Mouse (Mus musculus) naive thymus-derived CD4-positive, alpha-beta T cell, adult 2 months (primary cell): ENCODE results near the gene Adam19.
"Not testable (repeated sequence)": the region's sequence is repeated elsewhere in the genome, so short reads cannot be mapped to it uniquely, and the experiment has no call there.

Experiments used
- DNase-seq: peaks from one replicate; pipeline ENCODE4 v3.0.0-alpha.2; 2011; ENCODE audit warnings: low read depth

Gene Adam19

DNA sequence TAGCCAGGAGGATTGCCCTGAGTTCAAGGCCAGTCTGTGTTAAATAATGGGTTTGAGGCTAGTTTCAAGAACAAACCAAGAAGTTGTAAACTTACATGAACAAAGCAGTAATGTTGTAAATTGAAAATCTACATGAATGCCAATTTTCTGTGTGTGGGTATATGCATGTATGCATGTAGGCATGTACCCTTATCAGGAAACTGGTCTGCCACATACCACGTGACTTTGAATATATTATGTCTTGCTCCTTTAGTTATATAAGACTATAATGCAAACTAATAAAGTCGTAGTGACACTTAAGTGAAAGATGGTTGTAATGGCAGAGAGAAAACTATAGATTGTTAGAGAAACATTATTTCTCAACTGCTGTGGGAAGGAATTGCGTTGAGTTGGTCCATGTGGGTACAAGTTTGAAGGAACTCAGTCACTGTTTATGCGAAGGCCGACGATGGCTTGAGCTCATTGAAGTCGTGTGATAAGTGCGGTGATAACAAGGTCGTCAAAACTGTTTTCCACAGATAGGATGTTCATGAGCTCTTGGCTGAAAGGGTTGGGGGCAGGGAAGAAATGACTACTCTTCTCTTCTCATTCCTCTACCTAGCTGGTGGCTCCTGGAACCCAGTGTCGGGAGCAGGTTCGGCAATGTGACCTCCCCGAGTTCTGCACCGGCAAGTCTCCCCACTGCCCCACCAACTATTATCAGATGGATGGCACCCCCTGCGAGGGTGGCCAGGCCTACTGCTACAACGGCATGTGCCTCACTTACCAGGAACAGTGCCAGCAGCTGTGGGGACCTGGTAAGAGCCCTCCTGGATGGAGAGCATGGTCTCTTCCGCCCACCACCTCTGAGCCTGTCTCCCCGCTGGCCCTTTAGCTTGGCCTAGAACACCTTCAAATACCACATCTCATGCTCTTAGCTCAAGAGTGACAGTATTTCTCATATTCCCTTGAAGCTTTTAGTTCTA, 75.5 kb downstream of the Adam19 start:
- DNase-seq, result no peak

DNA sequence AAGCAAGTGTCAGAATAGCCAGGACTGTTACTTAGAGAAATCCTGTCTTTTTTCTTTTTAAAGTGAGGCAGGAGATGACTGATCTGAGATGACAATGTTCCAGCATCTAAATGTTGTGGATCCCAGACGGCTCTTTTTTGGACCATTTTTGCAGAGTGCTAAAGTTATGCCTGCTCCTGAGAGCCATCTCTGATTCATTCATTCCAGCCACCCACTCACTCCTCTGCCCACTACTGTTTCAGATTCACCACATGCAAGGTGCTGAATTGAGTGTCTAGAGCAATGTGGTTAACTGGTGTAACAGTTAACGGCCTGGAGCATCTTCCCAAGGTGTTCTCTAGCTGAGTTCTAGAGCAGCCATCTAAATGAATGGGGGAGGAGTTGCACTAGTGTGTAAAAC, 79.1 kb downstream of the Adam19 start:
- no peak for DNase-seq

DNA sequence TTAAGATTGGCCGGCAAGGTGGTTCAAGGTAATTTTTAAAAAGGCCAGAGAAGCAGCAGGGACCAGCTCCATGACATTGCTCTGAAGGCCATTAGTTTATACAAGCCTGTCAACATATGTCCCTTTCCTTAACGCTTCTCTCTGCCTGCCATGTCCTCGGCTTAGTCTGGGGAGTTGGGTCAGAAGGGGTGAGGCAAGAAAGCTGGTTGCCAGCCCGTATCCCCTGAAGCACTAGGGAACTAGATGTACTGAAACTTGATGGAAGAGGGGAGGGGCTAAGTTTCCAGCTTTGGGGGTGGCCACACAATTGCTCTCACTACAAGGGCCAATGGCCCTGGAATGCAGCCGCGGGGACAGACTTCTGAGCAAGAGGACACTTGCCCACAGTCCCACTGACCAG, 87.5 kb downstream of the Adam19 start:
- no peak for DNase-seq

DNA sequence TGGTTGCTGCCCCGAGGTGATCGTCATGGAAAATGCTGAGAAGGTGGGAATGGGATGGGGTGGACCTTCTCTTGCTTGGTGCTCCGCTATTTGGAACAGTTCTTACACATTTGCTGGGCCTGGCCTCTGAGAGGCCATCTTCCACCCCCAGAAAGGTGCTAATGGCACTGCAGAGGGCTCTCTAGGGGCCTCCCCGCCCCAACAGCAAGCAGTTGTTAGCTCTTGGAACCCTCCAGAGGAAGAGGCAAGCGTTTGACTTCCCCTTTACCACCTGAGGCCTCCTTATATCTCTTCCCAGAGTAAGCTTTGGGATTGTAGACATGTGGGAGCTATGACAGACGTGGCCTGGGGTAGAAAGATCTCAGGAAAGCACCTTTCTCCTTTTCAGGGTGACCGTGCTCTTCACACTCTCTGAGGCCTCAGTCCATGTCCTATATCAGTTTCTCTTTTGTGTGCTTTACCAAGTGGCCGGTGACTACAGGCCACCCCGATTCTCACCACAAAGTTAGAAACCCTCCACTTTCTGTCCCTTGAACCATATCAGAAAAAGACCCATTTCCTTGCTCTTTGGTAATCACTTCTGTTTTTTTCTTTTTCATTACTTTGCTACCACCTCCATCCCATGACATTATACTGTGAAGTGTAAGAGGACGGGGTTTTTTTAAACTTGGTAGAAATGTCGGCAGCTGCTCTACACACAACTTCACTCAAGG, 89.5 kb downstream of the Adam19 start:
- no peak for DNase-seq

DNA sequence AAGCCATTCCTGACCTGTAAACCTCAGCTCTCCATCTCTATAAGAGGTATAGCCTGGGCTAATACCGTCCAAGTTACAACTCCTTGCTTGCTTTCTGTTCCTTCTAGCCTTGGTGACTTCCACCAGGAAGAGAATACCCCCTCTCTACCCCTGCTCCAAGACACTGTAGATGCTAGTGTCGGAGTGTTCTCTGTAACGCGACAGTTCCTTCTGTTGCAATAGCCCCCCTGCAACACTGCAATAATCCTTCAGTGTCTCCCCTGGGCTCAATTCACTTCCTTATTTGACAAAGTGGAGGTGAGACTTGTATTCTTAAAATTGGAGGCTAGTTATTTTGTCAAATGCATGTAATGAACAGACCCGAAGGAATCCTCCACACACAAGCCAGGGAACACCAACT, 90.8 kb downstream of the Adam19 start:
- no peak for DNase-seq

DNA sequence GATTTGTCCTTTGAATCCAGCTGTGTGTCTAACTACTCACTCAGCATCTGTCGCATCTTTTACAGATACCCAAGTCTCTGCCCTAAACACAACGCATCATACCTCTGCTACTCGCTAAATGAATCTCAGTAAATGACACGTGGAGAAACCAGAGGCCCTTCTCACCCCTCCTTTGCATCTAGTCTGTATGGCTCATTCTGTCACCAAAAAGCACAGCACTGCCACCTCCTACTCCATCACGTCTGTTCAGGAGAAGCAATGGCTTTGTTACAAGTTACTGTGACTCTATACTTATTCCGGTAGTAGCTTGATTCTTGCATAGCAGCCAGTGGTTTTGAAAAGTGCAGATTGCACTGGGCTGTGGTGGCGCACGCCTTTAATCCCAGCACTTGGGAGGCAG, 101.2 kb downstream of the Adam19 start:
- DNase-seq, result no peak

DNA sequence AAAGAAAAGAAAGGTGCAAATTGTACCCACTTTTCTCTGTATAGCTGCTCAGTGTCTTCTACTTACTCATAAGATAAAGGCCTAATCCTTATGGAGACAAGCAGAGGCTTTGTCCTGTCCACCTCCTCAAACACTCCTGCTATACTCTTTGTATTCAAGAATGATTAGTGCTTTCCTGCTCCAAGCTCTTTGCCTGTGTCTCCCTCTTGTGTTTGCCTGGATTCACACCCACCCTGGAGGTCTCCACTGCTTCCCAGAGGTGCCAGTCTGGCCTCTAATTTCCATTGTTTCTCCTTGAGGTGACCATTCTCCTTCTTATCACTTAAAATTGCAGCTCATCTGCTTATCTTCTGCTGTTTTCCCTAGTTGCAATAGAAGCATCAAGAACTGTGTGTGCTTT, 101.7 kb downstream of the Adam19 start:
- DNase-seq, result no peak

DNA sequence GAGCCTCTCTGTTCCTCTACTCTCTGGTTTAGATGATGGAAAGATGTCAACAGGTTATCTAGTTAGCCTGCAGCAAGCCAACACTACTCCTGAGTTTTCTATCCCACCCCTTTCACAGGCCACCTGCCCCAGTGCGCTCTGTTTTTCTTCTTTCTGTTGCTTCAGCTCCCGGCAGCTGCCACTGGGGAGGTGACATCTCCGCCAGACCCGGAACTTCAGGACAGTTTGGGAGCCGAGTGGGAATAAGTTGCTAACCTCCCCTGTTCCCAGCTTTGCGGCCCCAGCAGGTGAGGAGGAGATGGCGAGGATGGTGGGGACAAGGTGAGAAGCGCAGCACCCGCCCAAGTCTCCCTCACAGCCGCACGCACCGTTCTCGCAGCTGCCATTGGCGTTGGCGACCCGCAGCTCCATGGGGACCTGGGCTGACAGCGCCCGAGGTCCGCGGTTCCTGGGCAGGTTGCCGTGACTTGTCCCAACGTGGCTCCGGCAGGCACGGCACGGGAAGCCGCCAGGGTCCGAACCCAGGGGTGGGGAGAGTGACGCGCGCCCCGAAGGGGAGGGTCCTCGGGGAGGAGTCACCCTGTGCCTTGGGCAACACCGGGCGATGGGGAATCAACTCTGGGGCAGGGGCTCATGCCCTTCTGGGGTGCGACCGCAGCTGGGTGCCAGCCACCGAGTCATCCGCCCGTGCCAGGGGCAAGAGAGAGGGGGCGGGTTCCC, 110.2 kb downstream of the Adam19 start, which contains the start of gene Nipal4:
TSS of gene Nipal4 (minus strand) at position 643 of the 720 bp plus-strand sequence.
- DNase-seq, result no peak

DNA sequence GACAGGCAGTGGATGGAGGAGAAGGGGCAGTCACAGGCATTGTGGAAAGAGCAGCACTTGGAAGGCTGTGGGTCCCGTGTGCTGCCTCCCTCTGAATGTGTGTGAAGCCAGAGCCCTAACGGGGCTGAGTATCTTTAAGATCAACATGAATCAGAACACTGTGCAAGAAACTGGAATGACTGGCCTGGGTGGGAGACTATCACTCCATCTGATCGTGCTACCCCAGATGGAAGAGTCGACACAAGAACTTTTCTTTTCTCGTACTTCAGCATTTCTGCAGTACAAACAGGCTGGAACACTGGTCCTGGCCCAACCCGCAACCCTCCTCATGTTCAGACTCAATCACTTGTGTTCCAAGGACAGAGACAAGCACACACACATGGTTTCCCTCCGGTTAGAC, 112.7 kb downstream of the Adam19 start:
- no peak for DNase-seq

DNA sequence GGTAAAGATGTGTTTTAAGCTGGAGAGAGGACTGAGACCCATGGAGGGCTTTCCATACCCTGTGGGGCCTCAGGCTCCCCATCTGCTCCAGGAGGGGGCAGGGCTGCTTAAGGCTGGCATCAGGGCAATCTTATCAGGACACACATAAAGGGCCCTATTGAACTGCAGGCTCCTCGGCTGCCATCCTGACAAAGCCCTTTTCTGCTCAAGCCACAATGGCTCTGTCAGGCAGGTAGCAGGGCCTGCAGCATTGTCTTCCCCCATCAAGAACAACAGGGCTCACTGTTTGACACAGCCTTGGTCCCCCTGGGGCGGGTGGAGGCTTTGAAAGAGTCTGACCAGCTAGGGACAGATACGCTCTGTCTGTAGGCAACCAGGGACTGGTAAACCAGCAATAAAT, 114.1 kb downstream of the Adam19 start:
- DNase-seq, result no peak

DNA sequence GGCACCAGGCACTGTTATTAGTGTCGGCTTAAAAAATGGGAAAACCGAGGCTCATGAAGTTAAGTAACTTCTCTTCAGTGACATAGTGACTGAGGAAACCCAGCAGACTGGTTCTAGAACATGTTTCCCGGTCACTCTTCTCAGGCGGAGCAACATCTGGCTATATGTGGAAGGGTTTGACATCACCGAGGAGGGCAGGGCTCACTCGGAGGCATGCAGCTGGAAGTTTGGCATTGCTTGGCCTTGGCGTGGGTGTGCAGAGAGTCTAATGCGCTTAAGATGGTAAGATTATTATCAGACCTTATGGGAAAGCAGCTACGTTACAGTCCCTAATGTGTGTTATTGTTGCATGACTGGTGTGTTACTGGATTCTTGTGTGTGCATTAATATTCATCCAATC, 116.3 kb downstream of the Adam19 start:
- DNase-seq, result no peak

DNA sequence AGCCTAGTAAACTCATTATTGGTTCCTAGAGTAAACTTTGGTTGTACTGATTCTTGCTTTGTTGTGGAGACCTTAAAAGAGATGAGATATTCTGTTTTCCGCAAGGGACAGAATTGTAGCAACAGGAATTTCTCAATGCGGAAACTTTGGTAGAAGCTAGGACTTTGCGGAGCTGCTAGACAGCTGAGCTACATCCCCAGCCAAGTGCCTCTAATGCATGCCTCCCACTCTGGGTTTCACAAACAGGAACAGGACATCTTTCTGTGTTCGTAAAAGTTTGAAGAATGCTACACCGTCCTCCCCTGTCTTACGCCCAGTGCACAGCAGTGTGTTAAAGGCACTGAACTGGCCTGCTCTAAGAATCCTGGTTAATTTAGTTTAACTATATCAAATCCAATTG, 120.4 kb downstream of the Adam19 start:
- DNase-seq, result no peak

DNA sequence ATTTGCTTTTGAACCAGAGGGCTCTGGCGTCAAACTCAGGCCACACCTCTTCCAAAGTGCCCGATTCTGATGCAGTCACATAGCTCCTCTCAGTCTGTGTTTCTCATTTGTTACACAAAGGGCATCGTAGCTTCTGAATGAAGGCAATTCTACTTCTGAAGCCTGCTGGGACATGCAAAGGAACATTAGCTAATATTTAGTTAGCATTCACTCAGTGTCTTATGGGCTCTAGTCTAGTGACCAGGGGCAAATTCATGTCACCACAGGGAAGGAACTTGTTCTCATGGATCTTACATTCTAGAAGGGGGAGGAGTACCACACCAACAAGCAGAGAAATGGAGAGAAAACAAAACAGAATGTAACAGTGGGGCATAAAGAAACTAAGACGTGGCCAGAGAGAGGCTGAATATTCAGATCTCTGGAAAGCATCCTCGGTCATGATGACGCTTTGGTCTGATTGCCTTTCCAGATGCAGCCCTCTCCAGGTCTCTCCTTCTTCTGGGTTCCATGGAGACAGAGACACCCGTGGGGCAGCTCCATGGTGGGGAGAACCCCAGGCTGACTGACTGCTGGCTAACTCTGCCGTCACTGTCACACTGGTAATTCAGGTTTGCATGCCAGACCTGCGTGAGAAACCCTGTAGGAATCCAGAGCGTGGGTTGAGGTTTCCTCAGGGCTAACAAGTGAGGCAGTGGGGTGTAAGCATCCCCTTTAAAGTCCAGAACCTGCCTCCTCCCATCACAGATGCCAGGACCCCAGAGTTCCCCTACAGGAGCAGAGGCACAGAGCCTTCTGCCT, 121.7 kb downstream of the Adam19 start:
- no peak for DNase-seq

DNA sequence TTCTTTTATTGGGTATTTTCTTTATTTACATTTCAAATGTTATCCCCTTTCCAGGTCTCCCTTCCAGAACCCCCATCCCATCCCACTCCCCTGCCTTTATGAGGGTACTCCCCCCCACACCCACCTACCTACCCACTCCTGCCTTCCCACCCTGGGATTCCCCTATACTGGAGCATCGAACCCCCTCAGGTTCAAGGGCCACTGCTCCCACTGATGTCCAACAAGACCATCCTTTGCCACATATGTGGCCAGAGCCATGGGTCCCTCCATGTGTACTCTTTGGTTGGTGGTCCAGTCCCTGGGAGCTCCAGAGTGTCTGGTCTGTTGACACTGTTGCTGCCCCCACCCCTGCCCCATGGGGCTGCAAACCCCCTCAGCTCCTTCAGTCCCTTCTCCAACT, 126.2 kb downstream of the Adam19 start:
- not testable (repeated sequence) for DNase-seq

DNA sequence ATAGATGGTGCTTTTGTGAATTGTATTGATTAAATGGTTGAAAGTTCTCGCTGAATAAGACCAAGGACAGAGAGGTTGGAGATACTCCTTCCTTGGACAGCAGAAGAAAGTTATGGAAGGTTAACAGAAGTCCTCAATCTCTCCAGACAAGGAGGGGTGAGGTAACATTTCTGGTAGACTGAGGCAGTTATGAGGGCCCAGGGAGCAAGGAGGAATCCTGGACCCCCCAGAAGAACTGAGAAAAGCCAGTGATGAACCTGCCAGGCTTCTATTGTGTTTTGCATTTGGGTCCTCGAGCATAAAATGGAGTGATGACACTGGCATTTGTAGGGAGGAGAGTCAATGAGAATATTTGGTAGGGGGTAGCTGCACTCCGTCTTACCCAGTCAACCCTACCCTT, 129.2 kb downstream of the Adam19 start:
- no peak for DNase-seq

DNA sequence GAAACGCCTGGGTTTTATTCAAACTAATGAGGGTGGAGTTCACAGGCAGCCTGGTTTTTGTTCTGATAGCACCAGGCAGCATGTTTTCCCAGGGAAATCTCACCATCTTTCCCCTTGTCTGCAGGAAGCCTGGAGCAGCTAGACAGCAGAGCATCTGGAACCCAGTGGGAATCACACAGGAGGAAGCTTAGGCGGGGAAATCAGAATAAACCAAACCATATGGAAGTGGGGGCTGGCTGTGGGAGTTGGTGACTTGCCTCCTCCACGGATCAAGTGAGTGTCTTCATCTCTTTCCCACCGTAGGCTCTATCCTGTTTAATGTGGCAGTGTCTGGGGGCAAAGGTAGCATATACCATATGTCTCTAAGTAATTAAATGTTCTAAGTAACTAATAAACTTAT, 129.7 kb downstream of the Adam19 start:
- no peak for DNase-seq

DNA sequence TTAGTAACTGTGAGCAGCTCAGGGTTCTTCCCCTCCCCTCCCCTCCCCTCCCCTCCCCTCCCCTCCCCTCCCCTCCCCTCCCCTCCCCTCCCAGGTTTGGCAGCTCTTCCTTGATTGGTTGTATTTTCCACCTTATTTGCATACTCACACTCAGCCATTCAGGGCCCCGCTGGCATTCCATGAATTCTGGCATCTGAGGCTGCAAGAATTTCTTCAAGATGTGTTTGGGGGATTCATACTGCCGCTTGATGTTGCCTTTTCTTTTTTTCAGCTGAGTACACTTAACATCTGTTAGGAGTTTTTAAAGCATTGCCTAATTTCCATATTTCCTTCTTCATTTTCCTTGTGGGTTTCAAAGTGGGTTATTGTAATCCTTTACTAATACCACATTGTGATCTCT, 132.5 kb downstream of the Adam19 start:
- DNase-seq, result no peak

DNA sequence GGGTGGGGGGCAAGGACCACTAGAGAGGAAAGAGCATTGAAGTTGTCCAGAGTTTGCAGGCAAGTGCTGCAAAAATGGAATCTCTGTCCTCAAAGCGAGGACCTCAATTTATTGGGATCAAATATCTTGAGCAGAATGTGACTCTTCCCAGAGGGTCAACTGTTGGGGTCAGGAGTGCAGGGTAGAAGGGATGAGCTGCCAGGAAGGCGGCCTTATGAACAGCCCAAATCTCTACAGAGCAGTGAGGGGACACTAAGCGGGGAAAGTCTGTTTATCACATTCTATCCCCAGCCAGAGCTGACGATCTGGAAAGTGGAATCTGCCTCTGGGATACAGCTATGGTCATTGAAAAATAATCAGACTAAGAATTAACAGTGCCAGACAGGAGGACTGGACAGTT, 138.4 kb downstream of the Adam19 start:
- DNase-seq, result no peak
